Mouse (Mus musculus): ENCODE measurements around the gene Mpnd. TPM values are rescaled to one million over a fixed set of nuclear protein-coding genes. Genes with fewer than 3 reads are reported as not detected.
A peak's percentile ranks its signal among the peaks of the same experiment; 100 is the strongest.

Mpnd gene
- polyA plus RNA-seq, 1 experiment: 188 TPM

GRCm38 (mm10) chr17:56017848-56018247, 12.3 kb downstream of the Mpnd start:
- Histone ChIP-seq H3K27ac (ENCODE audit: control insufficient read depth, insufficient read depth, low read length) (no peak overlapping the region), H3K27me3 (ENCODE audit: control insufficient read depth, insufficient read depth, low read length) (no peaks in the 10 kb centered on the region), H3K4me3 (ENCODE audit: control insufficient read depth, insufficient read depth, low read length) (no peak overlapping the region), H3K36me3 (ENCODE audit: control insufficient read depth, insufficient read depth, low read length) (peaks cover 29% of the 10 kb centered on the region), H3K4me1 (replicated peaks; ENCODE audit: control insufficient read depth, insufficient read depth, low read length) (peaks cover 43% of the 10 kb centered on the region)
- DNase-seq: no peak
- WGBS: 95% methylated on average over 7 of the region's 7 CpGs
- TF ChIP-seq CTCF (IDR thresholded peaks at IDR 0.05; ENCODE audit: borderline replicate concordance, control insufficient read depth, extremely low read depth, insufficient read depth, low read length, poor library complexity): no peak
- no peak for TF ChIP-seq POLR2A (IDR thresholded peaks at IDR 0.05; ENCODE audit: control insufficient read depth, extremely low read depth, insufficient read depth, low read length, poor library complexity)

GRCm38 (mm10) chr17:56018347-56019131, 13.0 kb downstream of the Mpnd start:
- no peak overlapping the region for H3K27ac ChIP-seq (ENCODE audit: control insufficient read depth, insufficient read depth, low read length)
- H3K4me3 ChIP-seq (ENCODE audit: control insufficient read depth, insufficient read depth, low read length): no peak overlapping the region
- peaks cover 29% of the 10 kb centered on the region for H3K36me3 ChIP-seq (ENCODE audit: control insufficient read depth, insufficient read depth, low read length)
- H3K4me1 ChIP-seq (replicated peaks; ENCODE audit: control insufficient read depth, insufficient read depth, low read length): peaks cover 50% of the 10 kb centered on the region
- DNase-seq: peak; percentile 82
- WGBS: 68% methylated on average over 20 of the region's 20 CpGs
- TF ChIP-seq CTCF (IDR thresholded peaks at IDR 0.05; ENCODE audit: borderline replicate concordance, control insufficient read depth, extremely low read depth, insufficient read depth, low read length, poor library complexity) (peak; percentile 86; the same call in 1 of the 2 replicates), POLR2A (IDR thresholded peaks at IDR 0.05; ENCODE audit: control insufficient read depth, extremely low read depth, insufficient read depth, low read length, poor library complexity) (no peak)
- H3K27me3 ChIP-seq (ENCODE audit: control insufficient read depth, insufficient read depth, low read length): no peaks in the 10 kb centered on the region

DNA sequence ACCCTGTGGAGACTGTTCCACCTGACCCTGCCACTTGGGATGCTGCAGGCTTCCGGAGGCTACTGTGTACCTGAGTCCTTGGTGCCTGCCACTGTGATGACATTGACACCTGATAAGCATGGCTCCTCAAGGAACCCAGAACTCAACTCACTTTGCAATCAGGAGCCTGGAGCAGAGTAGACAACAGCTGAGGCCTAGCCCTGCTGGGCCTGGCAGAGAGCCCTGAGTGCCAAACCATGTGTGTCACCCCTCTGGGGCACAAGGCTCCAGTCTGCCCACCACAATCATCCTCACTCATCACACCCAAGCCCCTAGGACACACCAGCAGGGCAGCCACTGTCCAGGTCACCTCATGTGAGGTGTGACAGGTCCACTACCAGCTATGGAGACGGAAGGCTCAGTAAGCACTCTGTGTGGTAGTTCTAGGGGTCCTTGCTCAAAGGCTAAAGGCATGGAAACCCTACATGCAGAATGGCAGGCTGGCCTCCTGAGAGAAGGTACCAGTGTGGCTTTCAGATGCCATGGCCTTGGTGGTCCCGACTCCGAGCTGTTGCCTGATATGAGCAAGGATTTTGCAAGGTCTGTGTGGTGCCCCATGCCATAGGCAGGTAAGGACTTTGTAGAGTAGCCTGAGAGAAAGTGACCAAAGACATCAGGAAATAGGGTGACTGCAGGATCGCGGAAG, 15.0 kb downstream of the Mpnd start:
- 73% methylated on average over 6 of the region's 6 CpGs for WGBS
- Histone ChIP-seq H3K4me3 (ENCODE audit: control insufficient read depth, insufficient read depth, low read length) (no peak overlapping the region), H3K36me3 (ENCODE audit: control insufficient read depth, insufficient read depth, low read length) (peaks cover 23% of the 10 kb centered on the region), H3K27me3 (ENCODE audit: control insufficient read depth, insufficient read depth, low read length) (no peaks in the 10 kb centered on the region), H3K27ac (ENCODE audit: control insufficient read depth, insufficient read depth, low read length) (peak overlapping the region; percentile 96), H3K4me1 (replicated peaks; ENCODE audit: control insufficient read depth, insufficient read depth, low read length) (peaks cover 65% of the 10 kb centered on the region)
- no peak for DNase-seq
- TF ChIP-seq POLR2A (IDR thresholded peaks at IDR 0.05; ENCODE audit: control insufficient read depth, extremely low read depth, insufficient read depth, low read length, poor library complexity): 0 out of 2 replicates have a peak, but pooled peaks have one; percentile 9
- no peak for TF ChIP-seq CTCF (IDR thresholded peaks at IDR 0.05; ENCODE audit: borderline replicate concordance, control insufficient read depth, extremely low read depth, insufficient read depth, low read length, poor library complexity)

GRCm38 (mm10) chr17:56021161-56021910, 15.8 kb downstream of the Mpnd start:
- Histone ChIP-seq H3K27ac (ENCODE audit: control insufficient read depth, insufficient read depth, low read length) (peak overlapping the region; percentile 96), H3K27me3 (ENCODE audit: control insufficient read depth, insufficient read depth, low read length) (no peaks in the 10 kb centered on the region), H3K36me3 (ENCODE audit: control insufficient read depth, insufficient read depth, low read length) (peaks cover 15% of the 10 kb centered on the region), H3K4me3 (ENCODE audit: control insufficient read depth, insufficient read depth, low read length) (no peak overlapping the region), H3K4me1 (replicated peaks; ENCODE audit: control insufficient read depth, insufficient read depth, low read length) (peaks cover 65% of the 10 kb centered on the region)
- peak; percentile 78 for DNase-seq
- 6% methylated on average over 4 of the region's 4 CpGs for WGBS
- TF ChIP-seq CTCF (IDR thresholded peaks at IDR 0.05; ENCODE audit: borderline replicate concordance, control insufficient read depth, extremely low read depth, insufficient read depth, low read length, poor library complexity) (no peak), POLR2A (IDR thresholded peaks at IDR 0.05; ENCODE audit: control insufficient read depth, extremely low read depth, insufficient read depth, low read length, poor library complexity) (no peak)

DNA sequence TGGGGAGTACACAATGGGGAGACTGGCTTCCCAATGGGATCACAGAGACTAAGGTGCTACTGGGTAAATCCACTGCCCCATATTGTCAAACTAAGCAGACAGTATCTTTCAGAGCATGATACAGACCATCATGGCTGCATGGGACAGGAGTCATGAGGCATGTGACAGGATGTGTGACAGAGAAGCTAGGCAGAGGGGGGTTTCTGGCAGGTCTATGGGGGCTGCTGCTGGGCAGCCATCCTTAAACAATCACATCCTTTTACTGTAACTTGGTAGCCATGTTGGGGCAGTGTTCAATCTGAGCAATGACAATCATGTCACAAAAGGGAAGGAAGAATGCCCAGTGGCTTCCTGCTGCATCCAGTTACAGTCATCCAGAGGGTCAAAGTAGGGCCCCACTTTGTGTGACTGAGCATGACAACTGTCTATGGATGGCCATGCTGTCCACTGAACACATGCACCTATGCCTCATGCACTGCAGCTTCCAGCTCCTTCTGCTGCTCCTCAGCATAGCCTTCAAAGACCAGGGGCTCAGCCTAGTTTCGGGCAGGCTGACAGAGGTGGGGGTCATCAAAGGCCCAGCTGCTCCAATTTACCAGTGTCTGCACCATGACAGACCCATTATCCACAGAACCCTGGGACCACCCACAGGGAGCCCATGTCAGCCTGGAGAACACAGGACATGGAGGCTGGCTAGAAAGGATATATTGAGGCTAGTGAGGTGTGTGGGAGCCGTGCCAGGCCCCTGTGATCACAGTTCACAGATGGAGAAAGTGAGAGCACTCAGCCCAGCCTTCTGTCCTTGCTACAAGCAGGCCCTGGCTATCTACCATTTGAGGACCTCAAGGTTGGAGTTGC, 16.8 kb downstream of the Mpnd start:
- Histone ChIP-seq H3K27me3 (ENCODE audit: control insufficient read depth, insufficient read depth, low read length) (no peaks in the 10 kb centered on the region), H3K4me1 (replicated peaks; ENCODE audit: control insufficient read depth, insufficient read depth, low read length) (peaks cover 67% of the 10 kb centered on the region), H3K27ac (ENCODE audit: control insufficient read depth, insufficient read depth, low read length) (peak overlapping the region; percentile 96), H3K4me3 (ENCODE audit: control insufficient read depth, insufficient read depth, low read length) (no peak overlapping the region), H3K36me3 (ENCODE audit: control insufficient read depth, insufficient read depth, low read length) (peaks cover 5% of the 10 kb centered on the region)
- no peak for DNase-seq
- no peak for TF ChIP-seq POLR2A (IDR thresholded peaks at IDR 0.05; ENCODE audit: control insufficient read depth, extremely low read depth, insufficient read depth, low read length, poor library complexity)
- no peak for TF ChIP-seq CTCF (IDR thresholded peaks at IDR 0.05; ENCODE audit: borderline replicate concordance, control insufficient read depth, extremely low read depth, insufficient read depth, low read length, poor library complexity)
- WGBS: 81% methylated on average over 2 of the region's 2 CpGs

Measured in thymus, adult 2 months (tissue).